Mouse (Mus musculus): ENCODE data around the gene Pls1. TPM values are rescaled to one million over a fixed set of nuclear protein-coding genes. Genes with fewer than 3 reads are reported as not detected.

The Pls1 gene
- polyA plus RNA-seq, 1 experiment from 2014 or later = 6.1 TPM

GRCm38 (mm10) chr9:95835741-95836140, 9.4 kb downstream of the Pls1 start:
- no peak for ATAC-seq (ENCODE audit: insufficient number of reproducible peaks, low FRiP score, low TSS enrichment, low read depth)
- Histone ChIP-seq H3K36me3 (no peaks in the 10 kb centered on the region), H3K4me3 (replicated peaks) (no peak overlapping the region), H3K9ac (no peak overlapping the region), H3K27me3 (no peaks in the 10 kb centered on the region), H3K4me2 (replicated peaks) (no peak overlapping the region), H3K4me1 (no peaks in the 10 kb centered on the region), H3K9me3 (replicated peaks) (no peaks in the 10 kb centered on the region), H3K27ac (replicated peaks) (no peak overlapping the region)
- WGBS = 87% methylated on average over 10 of the region's 10 CpGs

DNA sequence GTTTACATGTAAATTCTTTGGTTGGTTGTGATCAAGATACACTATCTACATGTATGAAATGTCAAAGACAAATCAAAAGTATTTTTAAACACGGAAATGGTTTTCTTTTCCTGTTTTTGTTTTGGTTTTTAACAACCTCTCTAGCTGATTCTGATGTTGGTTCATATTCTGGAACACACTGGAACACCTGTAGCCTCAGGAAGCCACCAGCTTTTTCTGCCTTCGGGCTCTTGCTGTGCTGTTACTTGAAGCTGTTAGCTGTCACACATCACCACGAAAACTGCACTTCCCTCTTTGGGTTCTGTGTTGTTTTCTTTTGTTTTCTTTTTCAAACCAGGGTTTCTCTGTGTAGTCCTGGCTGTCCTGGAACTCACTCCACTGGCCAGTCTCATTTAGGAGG, 10.3 kb downstream of the Pls1 start:
- Histone ChIP-seq H3K36me3 (no peaks in the 10 kb centered on the region), H3K9ac (no peak overlapping the region), H3K4me2 (replicated peaks) (no peak overlapping the region), H3K27me3 (no peaks in the 10 kb centered on the region), H3K9me3 (replicated peaks) (no peaks in the 10 kb centered on the region), H3K4me3 (replicated peaks) (no peak overlapping the region), H3K4me1 (no peaks in the 10 kb centered on the region), H3K27ac (replicated peaks) (no peak overlapping the region)
- WGBS = 62% methylated on average over 3 of the region's 3 CpGs
- no peak for ATAC-seq (ENCODE audit: insufficient number of reproducible peaks, low FRiP score, low TSS enrichment, low read depth)

- no peaks in the 10 kb centered on the region for H3K9me3 ChIP-seq (replicated peaks)
- ATAC-seq (ENCODE audit: insufficient number of reproducible peaks, low FRiP score, low TSS enrichment, low read depth) = no peak
- 79% methylated on average over 3 of the region's 3 CpGs for WGBS
- H3K9ac ChIP-seq = no peak overlapping the region
- no peaks in the 10 kb centered on the region for H3K27me3 ChIP-seq
- H3K4me3 ChIP-seq (replicated peaks) = no peak overlapping the region
- H3K4me1 ChIP-seq = no peaks in the 10 kb centered on the region
- no peaks in the 10 kb centered on the region for H3K36me3 ChIP-seq
- no peak overlapping the region for H3K4me2 ChIP-seq (replicated peaks)
- H3K27ac ChIP-seq (replicated peaks) = no peak overlapping the region
These were observed 12.4 kb downstream of the Pls1 start for GRCm38 (mm10) chr9:95832758-95833157.

DNA sequence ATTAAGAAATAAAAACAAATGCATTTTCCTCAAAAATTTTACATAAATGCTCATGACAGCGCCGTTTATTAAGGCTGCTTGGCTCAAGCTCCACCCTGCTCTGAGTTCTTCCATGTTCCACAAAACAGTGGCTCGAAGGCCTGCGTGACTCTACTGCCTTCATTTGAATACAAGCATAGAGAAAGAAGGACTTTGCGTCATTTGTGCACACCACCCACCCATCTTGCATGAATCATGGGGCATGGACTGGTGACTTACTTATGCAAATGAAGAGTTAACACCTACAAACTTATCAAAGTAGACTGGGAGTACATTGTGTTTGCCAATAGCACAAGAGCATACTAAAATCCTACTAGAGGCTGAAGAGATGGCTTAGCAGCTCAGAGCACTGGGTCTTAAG, 17.5 kb downstream of the Pls1 start:
- Histone ChIP-seq H3K4me3 (replicated peaks) (no peak overlapping the region), H3K36me3 (no peaks in the 10 kb centered on the region), H3K4me1 (no peaks in the 10 kb centered on the region), H3K9ac (no peak overlapping the region), H3K27me3 (no peaks in the 10 kb centered on the region), H3K9me3 (replicated peaks) (no peaks in the 10 kb centered on the region), H3K4me2 (replicated peaks) (no peak overlapping the region), H3K27ac (replicated peaks) (no peak overlapping the region)
- no peak for ATAC-seq (ENCODE audit: insufficient number of reproducible peaks, low FRiP score, low TSS enrichment, low read depth)
- 94% methylated on average over 5 of the region's 5 CpGs for WGBS

DNA sequence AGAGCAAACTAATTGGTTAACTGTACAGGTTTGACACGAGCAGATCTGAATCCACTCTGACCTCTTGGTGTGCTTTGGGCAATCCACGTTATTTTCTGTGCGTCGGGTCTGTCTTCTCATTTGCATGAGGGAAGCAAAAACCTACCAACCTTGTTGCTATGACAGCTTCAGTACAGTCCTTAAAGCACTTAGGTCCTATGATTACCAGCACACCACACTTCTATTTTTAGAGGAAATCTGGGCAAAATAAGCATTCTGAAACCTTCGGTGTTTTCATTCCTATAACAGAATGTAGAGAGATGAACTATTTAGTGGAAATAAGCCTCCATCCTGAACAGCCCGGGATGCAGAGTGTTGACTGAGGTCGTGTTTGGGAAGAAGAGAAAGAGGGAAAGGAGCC, 22.6 kb downstream of the Pls1 start:
- no peak for ATAC-seq (ENCODE audit: insufficient number of reproducible peaks, low FRiP score, low TSS enrichment, low read depth)
- Histone ChIP-seq H3K4me2 (replicated peaks) (no peak overlapping the region), H3K9me3 (replicated peaks) (no peaks in the 10 kb centered on the region), H3K27me3 (no peaks in the 10 kb centered on the region), H3K4me1 (no peaks in the 10 kb centered on the region), H3K9ac (no peak overlapping the region), H3K27ac (replicated peaks) (no peak overlapping the region), H3K4me3 (replicated peaks) (no peak overlapping the region), H3K36me3 (no peaks in the 10 kb centered on the region)
- WGBS = 80% methylated on average over 7 of the region's 7 CpGs

DNA sequence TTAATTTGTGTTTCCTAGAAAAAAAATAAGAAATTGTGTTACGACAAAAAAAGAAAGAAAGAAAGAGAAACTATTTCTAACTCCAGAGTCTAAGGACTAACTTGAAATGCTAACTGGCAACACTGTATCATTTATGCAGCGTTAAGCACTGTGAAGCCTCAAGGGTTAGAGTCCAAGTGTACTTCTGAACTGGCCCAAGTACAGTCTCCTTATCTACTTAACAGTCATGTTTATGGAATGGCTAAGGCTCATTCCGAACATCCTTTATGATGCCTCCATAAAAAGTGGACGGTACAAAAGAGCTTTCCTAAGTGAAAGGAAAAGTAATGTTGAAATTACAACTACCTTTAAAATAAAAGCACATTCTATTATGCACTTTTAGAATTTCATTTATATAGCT, 29.4 kb downstream of the Pls1 start:
- Histone ChIP-seq H3K27me3 (no peaks in the 10 kb centered on the region), H3K9me3 (replicated peaks) (no peaks in the 10 kb centered on the region), H3K4me2 (replicated peaks) (no peak overlapping the region), H3K27ac (replicated peaks) (no peak overlapping the region), H3K4me3 (replicated peaks) (no peak overlapping the region), H3K9ac (no peak overlapping the region), H3K4me1 (peaks cover 9% of the 10 kb centered on the region; the same call in 1 of the 2 replicates), H3K36me3 (no peaks in the 10 kb centered on the region)
- WGBS = 91% methylated on average over 4 of the region's 4 CpGs
- no peak for ATAC-seq (ENCODE audit: insufficient number of reproducible peaks, low FRiP score, low TSS enrichment, low read depth)

DNA sequence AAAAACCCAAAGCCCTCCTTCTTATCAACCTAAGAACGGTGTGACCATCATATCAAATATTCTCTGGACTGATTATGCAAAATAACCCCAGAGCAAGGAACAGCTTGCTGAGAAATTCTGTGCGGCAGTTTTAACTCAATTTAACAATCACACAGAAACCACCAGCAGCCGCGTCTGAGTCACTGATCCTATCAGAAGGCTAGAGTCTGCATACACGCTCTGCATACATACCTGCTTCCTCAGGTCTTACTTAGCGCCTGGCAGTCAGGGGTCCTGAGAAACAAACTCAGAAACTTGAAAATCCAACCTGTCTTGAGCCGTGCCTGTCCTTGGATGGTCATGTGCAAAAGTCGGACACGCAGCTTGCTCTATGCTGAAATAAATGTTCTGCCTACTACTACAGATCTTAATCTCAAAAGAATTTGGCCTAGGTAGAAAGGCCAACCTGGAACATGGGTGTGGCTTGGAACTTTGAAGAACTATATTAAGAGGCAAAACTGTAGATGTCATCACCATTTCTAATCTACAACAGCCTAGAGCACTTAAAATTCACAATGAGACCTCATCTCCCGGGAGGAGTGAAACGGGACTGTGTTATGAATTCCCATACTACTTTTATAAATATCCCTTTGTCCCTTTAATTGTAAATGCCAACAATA, 30.0 kb downstream of the Pls1 start:
- Histone ChIP-seq H3K27me3 (no peaks in the 10 kb centered on the region), H3K9ac (no peak overlapping the region), H3K4me3 (replicated peaks) (no peak overlapping the region), H3K36me3 (no peaks in the 10 kb centered on the region), H3K4me1 (peaks cover 9% of the 10 kb centered on the region; the same call in 1 of the 2 replicates), H3K9me3 (replicated peaks) (no peaks in the 10 kb centered on the region), H3K27ac (replicated peaks) (no peak overlapping the region), H3K4me2 (replicated peaks) (no peak overlapping the region)
- 59% methylated on average over 11 of the region's 11 CpGs for WGBS
- ATAC-seq (ENCODE audit: insufficient number of reproducible peaks, low FRiP score, low TSS enrichment, low read depth) = no peak

- Histone ChIP-seq H3K27ac (replicated peaks) (no peak overlapping the region), H3K4me3 (replicated peaks) (no peak overlapping the region), H3K4me2 (replicated peaks) (no peak overlapping the region), H3K4me1 (peaks cover 9% of the 10 kb centered on the region; the same call in 1 of the 2 replicates), H3K9ac (no peak overlapping the region), H3K9me3 (replicated peaks) (no peaks in the 10 kb centered on the region), H3K27me3 (no peaks in the 10 kb centered on the region), H3K36me3 (no peaks in the 10 kb centered on the region)
- ATAC-seq (ENCODE audit: insufficient number of reproducible peaks, low FRiP score, low TSS enrichment, low read depth) = 0 out of 2 replicates have a peak, but pooled peaks have one; percentile 47
- WGBS = 39% methylated on average over 20 of the region's 20 CpGs
These were observed 31.2 kb downstream of the Pls1 start for GRCm38 (mm10) chr9:95813721-95814531.

DNA sequence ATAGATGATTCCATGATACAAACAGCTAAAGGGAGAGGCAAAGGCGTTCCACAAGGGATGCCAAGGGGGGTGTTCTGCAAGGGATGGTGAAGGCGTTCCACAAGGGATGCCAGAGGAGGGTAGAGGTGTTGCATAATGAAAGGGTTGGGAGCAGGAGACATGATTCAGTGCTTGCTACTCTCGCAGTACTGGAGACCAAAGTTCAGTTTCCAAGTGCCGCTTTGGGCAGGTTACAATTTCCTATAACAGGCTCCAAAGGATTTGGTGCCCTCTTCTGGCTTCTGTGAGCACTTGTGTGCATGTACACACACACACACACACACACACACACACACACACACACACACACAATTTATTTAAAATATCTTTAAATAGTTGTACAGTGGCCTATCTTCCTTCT, 33.3 kb downstream of the Pls1 start:
- H3K36me3 ChIP-seq = no peaks in the 10 kb centered on the region
- WGBS = 91% methylated on average over 4 of the region's 4 CpGs
- no peaks in the 10 kb centered on the region for H3K9me3 ChIP-seq (replicated peaks)
- no peak overlapping the region for H3K9ac ChIP-seq
- no peak for ATAC-seq (ENCODE audit: insufficient number of reproducible peaks, low FRiP score, low TSS enrichment, low read depth)
- H3K4me3 ChIP-seq (replicated peaks) = no peak overlapping the region
- H3K27me3 ChIP-seq = no peaks in the 10 kb centered on the region
- H3K4me2 ChIP-seq (replicated peaks) = no peak overlapping the region
- no peak overlapping the region for H3K27ac ChIP-seq (replicated peaks)
- peaks cover 9% of the 10 kb centered on the region; the same call in 1 of the 2 replicates for H3K4me1 ChIP-seq

DNA sequence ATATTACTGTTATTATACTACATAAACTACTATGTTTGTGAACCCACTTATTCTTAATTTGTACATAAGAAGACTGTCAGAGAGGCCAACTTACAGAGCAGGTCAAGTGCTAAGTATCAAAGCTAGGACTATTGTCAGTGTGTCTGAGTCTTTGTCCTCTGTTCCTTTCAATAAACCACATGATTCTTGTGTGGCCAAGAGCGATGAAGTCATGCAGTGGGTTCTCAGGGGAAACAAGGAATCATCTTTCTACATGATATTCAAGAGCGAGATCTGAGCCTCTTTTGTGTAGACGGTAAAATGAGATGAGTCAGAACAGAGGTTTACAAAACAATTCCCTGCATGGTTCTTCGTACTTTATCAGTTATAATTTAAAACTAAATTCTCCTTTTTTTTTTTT, 35.5 kb downstream of the Pls1 start:
- no peaks in the 10 kb centered on the region for H3K36me3 ChIP-seq
- no peak overlapping the region for H3K9ac ChIP-seq
- peaks cover 9% of the 10 kb centered on the region; the same call in 1 of the 2 replicates for H3K4me1 ChIP-seq
- no peak overlapping the region for H3K27ac ChIP-seq (replicated peaks)
- no peak overlapping the region for H3K4me2 ChIP-seq (replicated peaks)
- ATAC-seq (ENCODE audit: insufficient number of reproducible peaks, low FRiP score, low TSS enrichment, low read depth) = no peak
- no peak overlapping the region for H3K4me3 ChIP-seq (replicated peaks)
- 70% methylated on average over 4 of the region's 4 CpGs for WGBS
- H3K9me3 ChIP-seq (replicated peaks) = no peaks in the 10 kb centered on the region
- no peaks in the 10 kb centered on the region for H3K27me3 ChIP-seq

DNA sequence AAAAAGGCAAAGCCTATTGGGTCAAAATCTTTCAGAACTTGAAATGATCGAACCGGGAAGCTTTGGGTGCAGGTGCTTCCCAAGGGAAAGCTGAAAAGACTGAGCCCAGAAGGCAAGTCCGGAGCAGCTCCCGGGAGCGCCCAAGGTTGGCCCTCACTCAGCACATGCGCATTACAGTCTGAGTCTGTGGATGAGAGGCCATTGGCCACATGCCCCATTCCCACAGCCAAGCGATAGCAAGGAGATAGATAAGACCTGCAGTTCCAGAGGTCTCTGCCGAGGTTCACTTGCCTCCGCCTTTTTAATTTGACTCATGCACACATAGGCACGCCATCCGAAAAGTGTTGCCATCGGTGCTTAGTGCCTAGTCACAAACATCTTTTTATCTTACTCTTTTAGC, 39.7 kb downstream of the Pls1 start:
- no peak overlapping the region for H3K9ac ChIP-seq
- no peak overlapping the region for H3K4me2 ChIP-seq (replicated peaks)
- no peaks in the 10 kb centered on the region for H3K36me3 ChIP-seq
- H3K27me3 ChIP-seq = no peaks in the 10 kb centered on the region
- WGBS = 83% methylated on average over 12 of the region's 12 CpGs
- H3K4me1 ChIP-seq = no peaks in the 10 kb centered on the region
- ATAC-seq (ENCODE audit: insufficient number of reproducible peaks, low FRiP score, low TSS enrichment, low read depth) = no peak
- H3K4me3 ChIP-seq (replicated peaks) = no peak overlapping the region
- no peaks in the 10 kb centered on the region for H3K9me3 ChIP-seq (replicated peaks)
- no peak overlapping the region for H3K27ac ChIP-seq (replicated peaks)
